Mouse (Mus musculus) CH12.LX (cell line): ENCODE data around the gene Hoxc10.

Experiments used
- CHD2 ChIP-seq: IDR thresholded peaks from 2 replicates; pipeline ENCODE4 v1.6.1; 2011; ENCODE audit warnings: low read length, improper control_type of control experiment
- CTCF ChIP-seq, 2 experiments: IDR thresholded peaks in 1 of 2; conservative IDR thresholded peaks in 1 of 2; 2 replicates each; pipeline ENCODE4 v1.5.1; 2011 to 2012; ENCODE audit warnings: low read depth in 2 of 2, low read length in 2 of 2, improper control_type of control experiment in 1 of 2, inconsistent platforms in 1 of 2, mild to moderate bottlenecking in 1 of 2, moderate library complexity in 1 of 2
- HCFC1 ChIP-seq: IDR thresholded peaks from 2 replicates; pipeline ENCODE4 v1.6.1; 2012; ENCODE audit warnings: low read depth, mild to moderate bottlenecking, inconsistent platforms, low read length, improper control_type of control experiment
- KAT2A ChIP-seq: IDR thresholded peaks from 2 replicates; pipeline ENCODE4 v1.6.1; 2012; ENCODE audit warnings: low read length, improper control_type of control experiment, inconsistent platforms; ENCODE audit not compliant: insufficient replicate concordance
- MAX ChIP-seq: IDR thresholded peaks from 2 replicates; pipeline ENCODE4 v1.6.1; 2011; ENCODE audit warnings: low read length, improper control_type of control experiment
- MEF2A ChIP-seq: IDR thresholded peaks from 2 replicates; pipeline ENCODE4 v1.6.1; 2014; ENCODE audit warnings: low read depth, mild to moderate bottlenecking, inconsistent platforms, low read length, improper control_type of control experiment, borderline replicate concordance
- MXI1 ChIP-seq: IDR thresholded peaks from 2 replicates; pipeline ENCODE4 v1.6.1; 2011; ENCODE audit warnings: mild to moderate bottlenecking, low read depth, low read length, improper control_type of control experiment
- NRF1 ChIP-seq: IDR thresholded peaks from 2 replicates; pipeline ENCODE4 v1.6.1; 2014; ENCODE audit warnings: low read depth, mild to moderate bottlenecking, inconsistent platforms, low read length, improper control_type of control experiment, moderate library complexity
- POLR2A ChIP-seq: IDR thresholded peaks from 2 replicates; pipeline ENCODE4 v1.6.1; 2011; ENCODE audit warnings: low read depth, mild to moderate bottlenecking, improper control_type of control experiment, low read length
- POLR2AphosphoS2 ChIP-seq: IDR thresholded peaks from 2 replicates; pipeline ENCODE4 v1.6.1; 2011; ENCODE audit warnings: low read depth, low read length, improper control_type of control experiment
- RCOR1 ChIP-seq: conservative IDR thresholded peaks from 2 replicates; pipeline ENCODE4 v1.6.1; 2012; ENCODE audit warnings: low read depth, mild to moderate bottlenecking, inconsistent platforms, low read length, improper control_type of control experiment
- SIN3A ChIP-seq: IDR thresholded peaks from 2 replicates; pipeline ENCODE4 v1.6.1; 2012; ENCODE audit warnings: low read length, improper control_type of control experiment, inconsistent platforms
- USF1 ChIP-seq: IDR thresholded peaks from 2 replicates; pipeline ENCODE4 v1.6.1; 2014; ENCODE audit warnings: low read depth, mild to moderate bottlenecking, inconsistent platforms, low read length, improper control_type of control experiment
- ZMIZ1 ChIP-seq: IDR thresholded peaks from 2 replicates; pipeline ENCODE4 v1.6.1; 2012; ENCODE audit warnings: low read depth, mild to moderate bottlenecking, inconsistent platforms, low read length, improper control_type of control experiment

DNA sequence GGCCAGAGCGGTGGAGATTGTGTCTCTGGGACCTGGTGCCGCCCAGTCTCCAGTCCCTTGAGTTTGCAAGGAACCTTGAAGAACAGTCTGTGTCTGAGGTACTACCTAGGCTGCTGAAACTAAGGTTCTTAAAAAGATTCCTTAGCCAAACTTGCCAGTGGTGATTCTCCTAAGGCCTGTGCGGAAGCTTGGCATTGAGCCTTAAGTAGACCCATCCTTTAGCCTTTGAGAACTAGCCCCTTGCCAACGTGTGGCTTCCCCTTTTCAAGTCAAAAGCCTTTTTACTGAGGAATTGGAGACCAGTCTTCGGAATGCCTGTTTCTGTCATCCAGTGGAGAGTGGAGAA is 23.2 kb upstream of the Hoxc10 start:
- no peak for TF ChIP-seq USF1
- TF ChIP-seq KAT2A = no peak
- TF ChIP-seq HCFC1 = no peak
- TF ChIP-seq CTCF (conservative IDR thresholded peaks at IDR 0.05 in 1 of 2, IDR thresholded peaks at IDR 0.05 in 1 of 2; ENCODE audit: low read depth in 2 of 2, low read length in 2 of 2) = no peak
- TF ChIP-seq POLR2A = no peak
- no peak for TF ChIP-seq RCOR1
- TF ChIP-seq CHD2 = no peak
- no peak for TF ChIP-seq MXI1
- no peak for TF ChIP-seq MAX
- no peak for TF ChIP-seq POLR2AphosphoS2
- no peak for TF ChIP-seq ZMIZ1
- TF ChIP-seq MEF2A = no peak
- TF ChIP-seq SIN3A = no peak
- no peak for TF ChIP-seq NRF1
